Mouse (Mus musculus) layer of hippocampus, adult 18-20 months (tissue): ENCODE measurements around the gene Dync2li1. TPM values are rescaled to one million over a fixed set of nuclear protein-coding genes. Genes with fewer than 3 reads are reported as not detected.

Experiments
- DNase-seq, 2 experiments: peaks; one replicate each; pipeline ENCODE4 v3.0.0; 2022; ENCODE audit warnings: low spot score in 2 of 2
- total RNA-seq, 2 experiments: library from RNA; stranded (reverse); gene quantifications; 2 replicates each; pipeline ENCODE4 v1.2.3; 2021

Gene Dync2li1
- total RNA-seq, 2 experiments from 2014 or later, result 22.0 to 22.8 TPM

GRCm38 (mm10) chr17:84645119-84645518 is 18.8 kb downstream of the Dync2li1 start:
- DNase-seq, result no peak

DNA sequence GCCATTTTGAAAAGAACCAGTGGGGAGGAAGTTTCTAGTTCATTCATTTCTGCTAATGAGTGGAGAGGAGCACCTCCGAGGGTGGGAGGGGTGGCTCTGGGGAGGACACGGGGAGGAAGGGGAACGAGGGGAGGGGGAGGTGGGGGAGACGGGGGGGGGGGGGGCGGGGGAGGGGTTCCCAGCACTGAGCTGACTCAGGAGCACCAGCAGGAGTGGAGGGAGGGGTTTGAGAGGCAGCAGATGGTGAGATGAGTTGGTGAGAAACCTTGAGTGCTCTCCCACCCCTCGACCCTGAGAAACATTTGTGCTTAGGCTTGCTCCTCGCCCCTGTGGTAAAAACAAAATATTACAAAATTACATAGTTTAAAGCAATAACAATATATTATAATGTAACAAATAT is 19.6 kb downstream of the Dync2li1 start:
- DNase-seq, result no peak

DNA sequence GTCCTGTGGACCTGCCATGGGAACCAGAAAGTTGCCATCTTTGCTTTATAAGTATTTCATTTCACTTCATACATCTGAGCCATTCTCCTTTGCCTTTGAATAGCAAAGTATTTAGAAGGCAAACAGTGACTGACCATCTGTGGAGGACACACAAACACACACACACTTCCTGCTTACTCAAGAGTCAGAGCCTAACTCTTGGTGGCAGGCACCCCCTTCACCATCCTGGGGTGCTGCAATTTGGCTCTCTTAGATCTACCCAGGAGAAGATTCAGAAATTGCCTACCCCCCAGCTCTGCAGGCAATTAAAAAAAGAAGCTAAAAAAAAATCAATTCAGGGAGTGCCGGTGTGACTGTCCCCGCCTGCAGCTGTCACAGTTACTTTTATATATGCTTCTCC is 20.2 kb downstream of the Dync2li1 start:
- no peak for DNase-seq

DNA sequence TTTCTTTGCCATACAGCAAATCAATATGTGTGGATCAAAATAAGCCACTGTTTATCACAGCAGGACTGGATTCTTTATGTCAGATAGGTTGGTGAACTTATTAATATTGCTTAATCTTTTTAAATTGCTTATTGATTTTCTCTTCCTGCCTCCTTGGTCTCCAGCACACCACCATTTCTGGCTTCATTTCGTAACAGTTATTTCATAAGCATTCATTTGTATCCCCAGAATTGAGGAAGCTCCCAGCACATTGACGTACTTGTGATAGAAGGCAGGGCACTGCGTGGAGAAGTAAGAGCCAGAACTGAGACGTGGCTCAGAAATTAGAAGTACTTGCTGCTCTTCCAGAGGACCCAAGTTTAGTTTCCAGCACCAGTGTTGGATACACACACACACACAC is 21.3 kb downstream of the Dync2li1 start:
- DNase-seq, result no peak

- no peak for DNase-seq
Observed at GRCm38 (mm10) chr17:84650302-84651017, 24.2 kb downstream of the Dync2li1 start.

GRCm38 (mm10) chr17:84653544-84653943 is 27.2 kb downstream of the Dync2li1 start:
- DNase-seq, result no peak

DNA sequence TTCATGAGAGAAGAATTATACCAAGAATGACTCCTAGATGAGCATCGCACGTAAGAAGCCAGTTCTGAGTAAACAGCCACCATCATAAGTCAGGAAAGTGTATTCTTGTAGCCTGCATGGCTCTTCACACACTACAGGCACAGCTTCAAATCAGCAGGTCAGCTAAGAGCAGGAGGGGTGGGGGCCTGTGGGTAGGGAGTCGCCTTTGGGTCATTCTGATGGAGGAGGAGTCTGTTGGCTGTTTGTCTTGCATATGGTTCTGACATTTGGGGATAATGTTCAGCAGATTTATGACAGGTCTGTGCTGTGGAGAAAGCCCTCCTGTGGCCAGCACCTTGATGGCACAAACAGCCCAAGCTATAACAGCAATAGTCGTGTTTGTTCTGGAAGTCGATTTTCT is 29.9 kb downstream of the Dync2li1 start:
- no peak for DNase-seq

- peak in 1 of 2 experiments; percentile 25 for DNase-seq
Observed at GRCm38 (mm10) chr17:84656653-84657421, 30.5 kb downstream of the Dync2li1 start.

DNA sequence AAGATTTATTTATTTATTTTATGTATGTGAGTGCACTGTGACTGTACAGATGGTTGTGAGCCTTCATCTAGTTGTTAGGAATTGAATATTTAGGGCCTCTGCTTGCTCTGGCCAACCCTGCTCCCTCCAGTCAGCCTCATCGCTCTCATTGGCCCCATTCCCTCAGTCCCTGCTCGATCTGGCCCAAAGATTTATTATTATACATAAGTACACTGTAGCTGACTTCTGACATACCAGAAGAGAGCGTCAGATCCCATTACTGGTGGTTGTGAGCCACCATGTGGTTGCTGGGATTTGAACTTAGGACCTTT is 31.1 kb downstream of the Dync2li1 start:
- DNase-seq, result no peak

DNA sequence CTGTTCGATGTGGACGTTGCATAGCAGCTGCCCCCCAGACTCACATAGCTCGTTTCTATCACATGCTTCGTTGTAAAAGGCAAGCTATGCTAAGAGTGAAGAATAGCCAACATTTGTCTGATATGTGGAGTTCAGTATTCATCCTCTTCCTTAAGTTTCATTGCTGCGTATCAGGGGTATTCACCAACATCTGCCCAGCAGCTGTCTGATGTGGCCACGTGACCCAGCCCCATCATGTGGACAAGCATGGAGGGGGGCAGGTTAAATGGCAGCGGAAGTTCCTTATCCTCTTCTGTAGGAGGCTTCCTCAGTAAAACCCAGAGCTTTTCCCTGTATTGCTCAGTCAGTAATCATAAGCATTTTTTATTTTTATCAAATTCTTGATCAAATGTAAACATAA is 31.5 kb downstream of the Dync2li1 start:
- DNase-seq, result no peak

DNA sequence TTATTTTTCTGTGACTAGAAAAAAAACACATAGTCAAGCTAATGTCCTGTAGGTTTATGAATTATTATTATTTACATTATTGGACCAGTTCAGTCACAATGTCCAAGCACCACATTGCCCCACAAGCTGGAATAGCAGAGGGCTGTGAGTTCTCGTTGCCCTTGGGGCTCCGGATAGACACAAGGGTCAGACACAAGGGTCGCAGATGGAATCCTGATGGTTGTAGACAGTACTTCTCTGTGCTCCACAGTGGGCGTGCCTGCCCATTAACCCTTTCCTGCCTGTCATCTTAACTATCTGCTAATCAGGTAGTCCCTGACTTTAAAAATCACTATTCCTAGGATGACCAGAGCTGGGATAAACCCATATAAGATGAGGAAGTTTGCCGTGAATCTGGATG is 31.9 kb downstream of the Dync2li1 start:
- DNase-seq, result no peak

- no peak for DNase-seq
Observed at GRCm38 (mm10) chr17:84658951-84659350, 32.7 kb downstream of the Dync2li1 start.

GRCm38 (mm10) chr17:84665053-84665452 is 38.8 kb downstream of the Dync2li1 start:
- DNase-seq, result no peak

GRCm38 (mm10) chr17:84665691-84666090 is 39.4 kb downstream of the Dync2li1 start:
- DNase-seq, result no peak

DNA sequence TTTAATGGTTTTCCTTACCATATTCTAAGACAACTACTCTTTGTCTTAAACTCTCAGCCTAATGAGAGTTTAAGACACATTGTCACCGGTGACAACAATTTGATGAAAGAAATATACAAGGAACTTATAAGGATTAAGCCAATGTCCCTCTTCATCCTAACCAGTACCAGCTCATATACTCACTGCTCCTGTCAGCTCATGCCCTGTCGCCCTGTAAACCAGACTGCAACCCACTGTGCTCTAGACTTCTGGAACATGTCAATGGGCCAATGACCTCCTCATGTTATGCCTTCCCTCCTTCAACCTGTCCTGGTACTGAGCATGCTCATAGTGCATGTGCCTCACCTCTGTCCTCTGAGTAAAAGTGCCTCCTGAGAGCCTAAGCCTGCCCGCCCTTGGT is 41.6 kb downstream of the Dync2li1 start:
- DNase-seq, result no peak

- DNase-seq, result no peak
Observed at GRCm38 (mm10) chr17:84672376-84673369, 46.4 kb downstream of the Dync2li1 start.

DNA sequence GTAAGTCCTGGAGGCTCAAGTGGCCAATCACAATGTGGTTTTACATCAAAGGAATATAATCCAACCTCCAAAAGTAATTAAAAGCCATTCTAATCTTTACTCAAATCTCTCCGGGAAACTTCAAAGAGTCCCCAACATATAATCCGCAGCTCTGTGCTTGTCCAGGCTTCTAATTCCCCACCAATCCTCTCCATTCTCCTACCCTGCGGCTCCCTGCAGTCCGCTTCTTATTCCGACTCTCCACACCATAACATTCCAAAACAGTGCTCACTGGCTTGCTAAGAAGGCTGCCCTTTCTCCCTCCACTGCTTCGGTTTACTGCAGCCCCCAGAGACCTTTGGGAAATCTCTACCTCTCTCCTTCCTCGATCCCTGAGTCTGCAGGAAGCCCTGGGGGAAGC is 47.8 kb downstream of the Dync2li1 start:
- DNase-seq, result no peak

DNA sequence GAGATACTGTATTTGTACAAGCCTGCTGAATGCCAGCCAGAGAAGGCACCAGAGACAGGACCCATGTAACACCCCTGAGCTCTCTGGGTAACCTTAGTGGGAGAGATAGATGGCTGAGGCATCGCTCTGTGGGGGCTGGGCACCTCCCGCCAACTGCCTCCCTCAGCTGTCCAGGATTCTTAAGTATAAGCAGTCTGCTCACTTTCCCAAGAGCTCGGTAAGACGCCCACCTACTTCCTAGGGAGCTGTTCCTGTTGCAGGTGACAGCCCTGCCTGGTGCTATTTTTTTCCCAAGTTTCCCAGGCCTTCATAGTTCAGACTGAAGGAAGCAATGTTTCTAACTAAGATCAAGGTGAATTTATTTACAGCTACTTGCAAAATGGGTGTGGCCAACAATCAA is 48.9 kb downstream of the Dync2li1 start:
- DNase-seq, result no peak

DNA sequence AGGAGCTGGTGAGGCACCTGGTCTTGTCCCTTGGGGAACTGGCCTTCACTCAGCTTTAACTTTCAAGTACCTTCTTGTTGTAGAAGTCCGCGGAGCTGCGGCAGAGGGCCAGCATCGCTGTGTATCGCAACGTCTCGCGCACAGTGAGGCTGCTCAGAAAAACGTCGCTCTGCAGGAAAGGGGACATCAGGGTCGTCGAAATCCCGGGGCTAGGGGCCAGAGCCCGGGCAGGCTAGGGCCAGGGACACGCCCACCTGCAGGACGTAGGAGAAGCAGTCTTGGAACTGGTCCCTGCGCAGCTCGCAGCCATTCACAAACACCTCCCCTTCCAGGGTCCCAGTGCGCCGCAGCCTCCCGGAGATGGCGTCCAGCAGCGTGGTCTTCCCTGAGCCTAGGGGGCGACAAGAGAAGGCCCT is 49.7 kb downstream of the Dync2li1 start, which contains the start of gene Abcg8:
Gene Abcg8 (plus strand): TSS at position 352 of the 416 bp plus-strand sequence.
- DNase-seq, result no peak

DNA sequence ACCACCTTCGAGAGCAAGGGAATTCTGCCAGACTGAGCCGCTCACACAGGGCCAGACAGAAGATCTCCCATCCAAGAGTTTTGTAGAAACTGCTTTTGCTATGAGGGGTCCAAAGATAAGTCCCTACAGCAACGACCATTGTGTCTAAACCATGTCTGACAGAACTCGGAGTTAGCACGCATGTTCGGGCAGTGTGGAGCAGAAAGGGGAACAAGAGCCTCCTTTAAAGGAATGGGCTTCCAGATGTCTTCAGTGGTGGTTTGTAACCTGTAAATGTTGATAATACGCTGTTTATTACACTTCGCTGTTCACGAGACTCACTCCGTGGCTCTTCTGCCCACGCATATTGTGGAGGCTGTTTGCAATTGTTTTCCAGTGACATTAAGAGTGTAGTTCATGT is 51.3 kb downstream of the Dync2li1 start:
- DNase-seq, result no peak

GRCm38 (mm10) chr17:84681670-84682069 is 55.4 kb downstream of the Dync2li1 start:
- DNase-seq, result peak in 1 of 2 experiments; percentile 44
